25 mouse cellular contexts compared by ENCODE assay signal in genomic region chr8:124247581-124247980, GRCm38 (mm10). TPM values are rescaled to one million over a fixed set of nuclear protein-coding genes. Genes with fewer than 3 reads are reported as not detected.
DNase-seq lines count a peak whose midpoint lies in the region; ATAC-seq and TF ChIP-seq lines count a peak whose summit lies in the region.
"Had no signal": no experiment of that assay in that cellular context is flagged by ENCODE, and none has a peak within 500 bp of the region (broad histone marks: within the 10 kb centered on the region; RNA-seq: fewer than 3 reads in every experiment).

No protein-coding gene starts in this region.

- H3K36me3 ChIP-seq in forebrain, embryonic 13.5 days (ENCODE audit: poor library complexity, severe bottlenecking) = peaks cover 35% of the 10 kb centered on the region
- H3K36me3 ChIP-seq in forebrain, embryonic 10.5 days (replicated peaks) = peaks cover 50% of the 10 kb centered on the region
- H3K36me3 ChIP-seq in lung, postnatal 0 days (ENCODE audit: insufficient read depth, low read length) = no peaks in the 10 kb centered on the region
- no peaks in the 10 kb centered on the region; the same call in 1 of the 2 replicates for H3K36me3 ChIP-seq in midbrain, embryonic 14.5 days (ENCODE audit: control insufficient read depth, insufficient read depth, low read length)
- H3K36me3 ChIP-seq: liver, embryonic 15.5 days had no signal

- no peak for TF ChIP-seq POLR2A in lung, adult 2 months (IDR thresholded peaks at IDR 0.05; ENCODE audit: borderline replicate concordance, extremely low read depth, low read depth, low read length)

- no peak overlapping the region for H3K4me2 ChIP-seq in forebrain, embryonic 13.5 days
- H3K4me2 ChIP-seq in lung, postnatal 0 days (replicated peaks; ENCODE audit: low read depth, low read length) = no peak overlapping the region
- H3K4me2 ChIP-seq in midbrain, embryonic 14.5 days (ENCODE audit: low read length) = no peak overlapping the region
- H3K4me2 ChIP-seq: embryonic facial prominence, embryonic 12.5 days; forebrain, embryonic 12.5 days; heart, embryonic 15.5 days; liver, embryonic 15.5 days; midbrain, embryonic 12.5 days had no signal

- H3K9ac ChIP-seq in forebrain, embryonic 13.5 days = no peak overlapping the region
- no peak overlapping the region for H3K9ac ChIP-seq in lung, postnatal 0 days (replicated peaks; ENCODE audit: low read depth)
- H3K9ac ChIP-seq in midbrain, embryonic 14.5 days (replicated peaks; ENCODE audit: low read length) = no peak overlapping the region
- H3K9ac ChIP-seq: embryonic facial prominence, embryonic 12.5 days; forebrain, embryonic 12.5 days; heart, embryonic 15.5 days; liver, embryonic 15.5 days; midbrain, embryonic 12.5 days had no signal

- no peaks in the 10 kb centered on the region for H3K27me3 ChIP-seq in forebrain, embryonic 13.5 days
- H3K27me3 ChIP-seq in forebrain, embryonic 10.5 days (ENCODE audit: poor library complexity, severe bottlenecking) = no peaks in the 10 kb centered on the region
- no peaks in the 10 kb centered on the region for H3K27me3 ChIP-seq in lung, postnatal 0 days (replicated peaks; ENCODE audit: insufficient read depth, low read length)
- H3K27me3 ChIP-seq in midbrain, embryonic 14.5 days (ENCODE audit: control insufficient read depth, insufficient read depth, low read length) = no peaks in the 10 kb centered on the region
- H3K27me3 ChIP-seq: embryonic facial prominence, embryonic 12.5 days; forebrain, embryonic 12.5 days; heart, embryonic 15.5 days; liver, embryonic 15.5 days; midbrain, embryonic 12.5 days; Patski had no signal

- no peak overlapping the region for H3K4me3 ChIP-seq in forebrain, embryonic 13.5 days
- no peak overlapping the region for H3K4me3 ChIP-seq in forebrain, embryonic 10.5 days
- H3K4me3 ChIP-seq in lung, adult 2 months (replicated peaks; ENCODE audit: extremely low read depth, low read depth, low read length) = no peak overlapping the region
- no peak overlapping the region for H3K4me3 ChIP-seq in lung, postnatal 0 days (ENCODE audit: low read depth, low read length)
- H3K4me3 ChIP-seq in midbrain, embryonic 14.5 days (replicated peaks; ENCODE audit: low read depth, low read length) = no peak overlapping the region
- H3K4me3 ChIP-seq: embryonic facial prominence, embryonic 12.5 days; forebrain, embryonic 12.5 days; heart, embryonic 15.5 days; hindbrain, embryonic 10.5 days; limb, embryonic 10.5 days; liver, embryonic 15.5 days; midbrain, embryonic 12.5 days had no signal

- no peak for TF ChIP-seq CTCF in lung, adult 2 months (IDR thresholded peaks at IDR 0.05; ENCODE audit: insufficient read depth, low read length)
- TF ChIP-seq CTCF in lung, postnatal 0 days (IDR thresholded peaks at IDR 0.05) = no peak

- no peak for DNase-seq in forebrain, embryonic 10.5 days (ENCODE audit: extremely low spot score, low spot score)
- DNase-seq in lung, adult 18-20 months = peak; percentile 53 to 63
- no peak for DNase-seq in lung, adult 2 months
- peak; percentile 62 for DNase-seq in lung, postnatal 0 days (ENCODE audit: low spot score)
- no peak for DNase-seq in midbrain, embryonic 14.5 days
- DNase-seq in cerebellum, adult 8-10 months = no peak
- DNase-seq: adrenal gland, adult 2 months; cerebellum, adult 11-12 months; cerebellum, postnatal 14 days; gastrocnemius, postnatal 25 days; kidney, postnatal 10 days; liver; right cerebral cortex, postnatal 14 days had no signal

- TF ChIP-seq EP300 in lung, postnatal 0 days (IDR thresholded peaks at IDR 0.05) = no peak

- H3K9me3 ChIP-seq in forebrain, embryonic 13.5 days (replicated peaks) = 0 out of 2 replicates have a peak, but pooled peaks cover 6% of the 10 kb centered on the region
- H3K9me3 ChIP-seq in forebrain, embryonic 10.5 days = peaks cover 15% of the 10 kb centered on the region; the same call in 1 of the 2 replicates
- H3K9me3 ChIP-seq in lung, postnatal 0 days (ENCODE audit: low read length) = no peaks in the 10 kb centered on the region
- no peaks in the 10 kb centered on the region for H3K9me3 ChIP-seq in midbrain, embryonic 14.5 days (ENCODE audit: control insufficient read depth, low read length)
- H3K9me3 ChIP-seq: limb, embryonic 10.5 days; liver, embryonic 15.5 days had no signal

- peaks cover 30% of the 10 kb centered on the region for H3K4me1 ChIP-seq in forebrain, embryonic 13.5 days
- H3K4me1 ChIP-seq in forebrain, embryonic 10.5 days = peaks cover 20% of the 10 kb centered on the region
- peaks cover 15% of the 10 kb centered on the region for H3K4me1 ChIP-seq in lung, adult 2 months (ENCODE audit: control insufficient read depth, insufficient read depth, low read length)
- H3K4me1 ChIP-seq in lung, postnatal 0 days (ENCODE audit: insufficient read depth, low read depth, low read length) = peaks cover 7% of the 10 kb centered on the region; the same call in 1 of the 2 replicates
- 0 out of 2 replicates have a peak, but pooled peaks cover 13% of the 10 kb centered on the region for H3K4me1 ChIP-seq in midbrain, embryonic 14.5 days (ENCODE audit: control insufficient read depth, insufficient read depth, low read length)

- 0 out of 2 replicates have a peak overlapping the region, but pooled peaks have one; percentile 20 for H3K27ac ChIP-seq in forebrain, embryonic 13.5 days
- no peak overlapping the region for H3K27ac ChIP-seq in forebrain, embryonic 10.5 days
- no peak overlapping the region for H3K27ac ChIP-seq in lung, postnatal 0 days (ENCODE audit: low read length)
- no peak overlapping the region for H3K27ac ChIP-seq in midbrain, embryonic 14.5 days (replicated peaks; ENCODE audit: low read depth, low read length)
- H3K27ac ChIP-seq: embryonic facial prominence, embryonic 12.5 days; forebrain, embryonic 12.5 days; heart, embryonic 15.5 days; hindbrain, embryonic 10.5 days; limb, embryonic 10.5 days; liver, embryonic 15.5 days; midbrain, embryonic 12.5 days had no signal

- ATAC-seq in forebrain, embryonic 13.5 days = no peak
- peak; percentile 20; the same call in 1 of the 2 replicates for ATAC-seq in lung, postnatal 0 days
- ATAC-seq in megakaryocyte progenitor cell, adult 5-6 weeks (replicated peaks; ENCODE audit: poor library complexity) = peak; percentile 40
- ATAC-seq in midbrain, embryonic 14.5 days (ENCODE audit: low FRiP score, low TSS enrichment) = no peak
- ATAC-seq: hindbrain, embryonic 16.5 days; intestine, embryonic 16.5 days; Patski had no signal

- WGBS in forebrain, embryonic 13.5 days = 84% methylated on average over 6 of the region's 6 CpGs
- WGBS in forebrain, embryonic 10.5 days = 94% methylated on average over 6 of the region's 6 CpGs
- 68% methylated on average over 6 of the region's 6 CpGs for WGBS in lung, adult 2 months
- WGBS in lung, postnatal 0 days = 70% methylated on average over 6 of the region's 6 CpGs
- 90% methylated on average over 6 of the region's 6 CpGs for WGBS in midbrain, embryonic 14.5 days

RNA-seq across cellular contexts. Expression of gene Galnt2, which starts 16.4 kb away (rescaled TPM):
- 31.1 and 38.6 TPM in 2 replicates for polyA plus RNA-seq in forebrain, embryonic 13.5 days (2015; fragmentation: Nextera tagmentation; extraction: Ambion mirVana)
- polyA plus RNA-seq in forebrain, embryonic 10.5 days (2016; fragmentation: Nextera tagmentation; extraction: Ambion mirVana) = 40.7 and 40.9 TPM in 2 replicates
- polyA plus RNA-seq in lung, adult 2 months (2012; rRNA removed) = 17.6 and 25.5 TPM in 2 replicates
- 54.3 and 66.2 TPM in 2 replicates for polyA plus RNA-seq in lung, postnatal 0 days (2015; fragmentation: Nextera tagmentation; extraction: Ambion mirVana)
- 50.8 and 51.2 TPM in 2 replicates for total RNA-seq in megakaryocyte progenitor cell, adult 5-6 weeks (2015)
- total RNA-seq in megakaryocyte progenitor cell, adult 5-6 weeks (2017) = 20.9 and 36.1 TPM in 2 replicates
- 65.8 and 70.1 TPM in 2 replicates for polyA plus RNA-seq in midbrain, embryonic 14.5 days (2014; fragmentation: Nextera tagmentation; extraction: Ambion mirVana)

Comparison
In these comparisons a context has a peak if more than half of its experiments do, and no peak if none do; other contexts are left out.
1. DNase-seq: peak in lung, adult 18-20 months (2 of 2) and lung, postnatal 0 days (single experiment); none in forebrain, embryonic 10.5 days (single experiment), lung, adult 2 months (single experiment), midbrain, embryonic 14.5 days (single experiment) and cerebellum, adult 8-10 months (single experiment).
2. ATAC-seq: peak in lung, postnatal 0 days (single experiment) and megakaryocyte progenitor cell, adult 5-6 weeks (single experiment); none in forebrain, embryonic 13.5 days (single experiment) and midbrain, embryonic 14.5 days (single experiment).